Mouse (Mus musculus) heart, embryonic 14.5 days (tissue): ENCODE measurements at regions not wholly inside any gene's neighbourhood (a gene's known extent, or its start where the extent isn't known, plus 50 kb on each side); places are given as distances from the start of the nearest gene placed in this dataset.

Experiments
- ATAC-seq: fragments of 200-750 bp; cut with Nextera tagmentation; 2 replicates; pipeline ENCODE4 v1.8.0; 2017; ENCODE audit warnings: low read depth, moderate TSS enrichment; ENCODE audit not compliant: insufficient number of reproducible peaks, insufficient read depth, low FRiP score
- H3K27ac ChIP-seq, 2 experiments: fragments of 200-500 bp in 1 of 2; fragments of 300-500 bp in 1 of 2; sonication (generic) in 1 of 2; replicated peaks in 1 of 2; 2 replicates each; pipeline ENCODE4 v1.5.1; 2012 to 2014; ENCODE audit warnings: low read depth in 2 of 2, low read length in 2 of 2, control low read depth in 1 of 2, mild to moderate bottlenecking in 1 of 2, mixed read lengths in 1 of 2; ENCODE audit not compliant: control insufficient read depth in 1 of 2, insufficient read depth in 1 of 2
- H3K27me3 ChIP-seq: fragments of 300-500 bp; sonication (generic); 2 replicates; pipeline ENCODE4 v1.6.1; 2014; ENCODE audit warnings: mild to moderate bottlenecking, low read length, control low read depth; ENCODE audit not compliant: control insufficient read depth, insufficient read depth
- H3K36me3 ChIP-seq: fragments of 300-500 bp; sonication (generic); 2 replicates; pipeline ENCODE4 v1.6.1; 2014; ENCODE audit warnings: mild to moderate bottlenecking, control low read depth, low read length, mixed read lengths; ENCODE audit not compliant: control insufficient read depth, insufficient read depth
- H3K4me1 ChIP-seq, 2 experiments: fragments of 200-500 bp in 1 of 2; fragments of 300-500 bp in 1 of 2; sonication (generic) in 1 of 2; 2 replicates each; pipeline ENCODE4 v1.6.1; 2012 to 2014; ENCODE audit warnings: low read length in 2 of 2, control low read depth in 1 of 2, mixed read lengths in 1 of 2; ENCODE audit not compliant: control insufficient read depth in 2 of 2, insufficient read depth in 2 of 2
- H3K4me2 ChIP-seq: fragments of 300-500 bp; sonication (generic); 2 replicates; pipeline ENCODE4 v1.6.1; 2014; ENCODE audit warnings: mild to moderate bottlenecking, low read length
- H3K4me3 ChIP-seq, 2 experiments: fragments of 200-500 bp in 1 of 2; fragments of 300-500 bp in 1 of 2; sonication (generic) in 1 of 2; 2 replicates each; pipeline ENCODE4 v1.5.1; 2012 to 2014; ENCODE audit warnings: low read length in 2 of 2, mild to moderate bottlenecking in 2 of 2, control low read depth in 1 of 2, low read depth in 1 of 2, moderate library complexity in 1 of 2; ENCODE audit not compliant: control insufficient read depth in 1 of 2, insufficient read depth in 1 of 2
- H3K9ac ChIP-seq: fragments of 300-500 bp; sonication (generic); 2 replicates; pipeline ENCODE4 v1.6.1; 2014; ENCODE audit warnings: mild to moderate bottlenecking, low read length
- H3K9me3 ChIP-seq: fragments of 300-500 bp; sonication (generic); 2 replicates; pipeline ENCODE4 v1.6.1; 2016; ENCODE audit warnings: low read length, control low read depth; ENCODE audit not compliant: control insufficient read depth
- WGBS: fragments of 180-500 bp; shearing (Covaris S2); extraction: QIAGEN DNeasy Blood & Tissue Kit; methylation state at CpG from one replicate; pipeline ENCODE4 v1.1.7; 2014; 5-methylcytosine and 5-hydroxymethylcytosine counted together

GRCm38 (mm10) chr8:107881851-107882250 is 60.6 kb upstream of the Zfhx3 start:
- Histone ChIP-seq H3K4me1 (peaks cover 6 to 10% of the 10 kb centered on the region in 2 experiments; a peak in 3 of 4 replicates), H3K9ac (no peak overlapping the region), H3K27me3 (no peaks in the 10 kb centered on the region), H3K4me2 (no peak overlapping the region), H3K9me3 (no peaks in the 10 kb centered on the region), H3K27ac (no peak overlapping the region), H3K36me3 (no peaks in the 10 kb centered on the region), H3K4me3 (no peak overlapping the region)
- 24% methylated on average over 7 of the region's 7 CpGs for WGBS
- ATAC-seq: no peak

- H3K9ac ChIP-seq: no peak overlapping the region
- 19% methylated on average over 7 of the region's 7 CpGs for WGBS
- H3K4me1 ChIP-seq: peaks cover 6 to 10% of the 10 kb centered on the region in 2 experiments; a peak in 3 of 4 replicates
- H3K4me3 ChIP-seq: no peak overlapping the region
- H3K27ac ChIP-seq: no peak overlapping the region
- H3K9me3 ChIP-seq: no peaks in the 10 kb centered on the region
- no peak overlapping the region; the same call in 1 of the 2 replicates for H3K4me2 ChIP-seq
- H3K27me3 ChIP-seq: no peaks in the 10 kb centered on the region
- no peaks in the 10 kb centered on the region for H3K36me3 ChIP-seq
- ATAC-seq: 0 out of 2 replicates have a peak, but pooled peaks have one; percentile 59
Measured at GRCm38 (mm10) chr8:107885547-107885946, 56.9 kb upstream of the Zfhx3 start.

DNA sequence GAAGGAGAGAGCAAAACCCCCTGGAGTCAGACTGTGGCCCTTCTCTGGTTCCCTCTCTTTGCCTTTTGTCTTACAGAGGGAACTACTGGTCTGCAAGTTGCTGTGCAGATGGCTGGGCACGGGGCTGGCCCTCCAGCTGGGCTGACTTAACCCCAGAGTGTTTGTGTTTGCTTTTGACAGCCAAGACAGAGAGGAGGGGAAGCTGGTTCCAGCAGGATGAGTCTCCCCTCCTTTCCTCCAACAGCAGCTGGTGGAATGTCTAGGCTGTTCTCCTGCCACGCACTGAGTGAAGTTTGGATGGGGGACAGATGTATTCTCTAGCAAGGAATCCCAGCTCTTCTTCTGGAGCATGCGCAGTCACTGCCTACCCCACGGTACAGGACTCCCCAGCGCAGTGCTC is 56.5 kb upstream of the Zfhx3 start:
- Histone ChIP-seq H3K27ac (no peak overlapping the region), H3K9ac (no peak overlapping the region), H3K4me1 (peaks cover 6 to 10% of the 10 kb centered on the region in 2 experiments; a peak in 3 of 4 replicates), H3K9me3 (no peaks in the 10 kb centered on the region), H3K36me3 (no peaks in the 10 kb centered on the region), H3K4me3 (no peak overlapping the region), H3K4me2 (no peak overlapping the region), H3K27me3 (no peaks in the 10 kb centered on the region)
- ATAC-seq: no peak
- 60% methylated on average over 5 of the region's 5 CpGs for WGBS

GRCm38 (mm10) chr8:107886516-107887253 is 55.8 kb upstream of the Zfhx3 start:
- H3K9me3 ChIP-seq: no peaks in the 10 kb centered on the region
- peaks cover 6 to 10% of the 10 kb centered on the region in 2 experiments; a peak in 3 of 4 replicates for H3K4me1 ChIP-seq
- no peaks in the 10 kb centered on the region for H3K36me3 ChIP-seq
- no peak overlapping the region for H3K4me2 ChIP-seq
- no peak overlapping the region for H3K4me3 ChIP-seq
- H3K27me3 ChIP-seq: no peaks in the 10 kb centered on the region
- H3K27ac ChIP-seq: no peak overlapping the region
- WGBS: 78% methylated on average over 19 of the region's 19 CpGs
- ATAC-seq: no peak
- H3K9ac ChIP-seq: no peak overlapping the region

DNA sequence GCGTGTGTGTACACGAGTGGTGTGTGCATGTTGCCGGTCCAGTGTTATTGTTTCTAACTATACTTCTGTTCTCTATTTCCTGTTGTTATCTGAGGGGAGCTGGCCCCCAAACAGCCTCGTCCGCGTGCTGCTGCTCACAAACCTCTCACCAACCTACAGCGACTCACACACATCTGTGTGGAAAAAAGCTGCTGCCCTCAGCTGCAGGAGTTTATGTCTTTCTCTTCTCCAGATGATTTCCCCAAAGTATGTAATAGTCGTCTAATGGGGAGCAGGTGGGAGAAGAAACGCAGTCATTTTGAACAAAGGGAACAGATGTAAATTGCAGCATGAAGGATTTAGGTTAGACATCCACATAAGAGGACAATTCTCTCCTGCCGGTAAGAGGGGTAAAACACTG is 55.1 kb upstream of the Zfhx3 start:
- no peak for ATAC-seq
- Histone ChIP-seq H3K9me3 (no peaks in the 10 kb centered on the region), H3K36me3 (no peaks in the 10 kb centered on the region), H3K9ac (no peak overlapping the region), H3K27ac (no peak overlapping the region), H3K4me1 (peaks cover 6 to 10% of the 10 kb centered on the region in 2 experiments; a peak in 3 of 4 replicates), H3K4me2 (no peak overlapping the region), H3K27me3 (no peaks in the 10 kb centered on the region), H3K4me3 (no peak overlapping the region)
- 54% methylated on average over 10 of the region's 10 CpGs for WGBS

DNA sequence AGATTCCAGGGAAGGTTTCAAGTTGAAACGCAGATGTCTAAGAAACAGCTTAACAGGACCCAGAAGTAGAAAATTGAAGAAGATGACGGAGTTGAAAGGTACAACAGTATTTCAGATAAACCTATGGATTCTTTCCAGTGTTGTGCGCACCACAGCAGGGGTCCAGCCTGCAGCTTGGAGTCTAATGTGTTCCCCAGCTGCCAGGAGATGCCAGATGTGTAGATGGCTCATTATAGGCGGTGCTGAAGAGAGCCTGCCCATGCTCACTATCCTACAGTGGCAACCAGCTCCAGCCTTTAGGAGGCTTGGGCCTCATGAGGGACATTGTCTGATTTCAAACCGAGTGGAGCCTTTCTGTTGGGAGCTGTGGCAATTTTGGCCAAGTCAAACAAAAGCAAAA is 51.5 kb upstream of the Zfhx3 start:
- Histone ChIP-seq H3K9me3 (no peaks in the 10 kb centered on the region), H3K36me3 (no peaks in the 10 kb centered on the region), H3K9ac (no peak overlapping the region), H3K4me1 (peaks cover under 1 to 3% of the 10 kb centered on the region in 2 experiments; a peak in 1 of 4 replicates), H3K4me2 (no peak overlapping the region), H3K27ac (no peak overlapping the region), H3K4me3 (no peak overlapping the region), H3K27me3 (no peaks in the 10 kb centered on the region)
- 74% methylated on average over 5 of the region's 5 CpGs for WGBS
- no peak for ATAC-seq
